28 mouse cellular contexts compared by ENCODE assay signal in genomic region chr10:110960841-110961240, GRCm38 (mm10). TPM values are rescaled to one million over a fixed set of nuclear protein-coding genes. Genes with fewer than 3 reads are reported as not detected.
DNase-seq lines count a peak whose midpoint lies in the region; ATAC-seq lines count a peak whose summit lies in the region.
"Had no signal": no experiment of that assay in that cellular context is flagged by ENCODE, and none has a peak within 500 bp of the region (broad histone marks: within the 10 kb centered on the region; RNA-seq: fewer than 3 reads in every experiment).

No protein-coding gene starts in this region.

- no peak overlapping the region for H3K27ac ChIP-seq in heart, embryonic 11.5 days (ENCODE audit: low read depth, low read length)
- H3K27ac ChIP-seq: embryonic facial prominence, embryonic 13.5 days; embryonic facial prominence, embryonic 15.5 days; forebrain, embryonic 10.5 days; forebrain, embryonic 12.5 days had no signal

- WGBS in heart, embryonic 11.5 days (ENCODE audit: insufficient replicate concordance) = 90% methylated on average over 6 of the region's 6 CpGs

- H3K4me3 ChIP-seq in heart, embryonic 11.5 days (ENCODE audit: low read depth, low read length) = no peak overlapping the region
- H3K4me3 ChIP-seq: embryonic facial prominence, embryonic 13.5 days; embryonic facial prominence, embryonic 15.5 days; erythroblast, embryonic 14.5 days; forebrain, embryonic 10.5 days; forebrain, embryonic 12.5 days had no signal

- no peaks in the 10 kb centered on the region for H3K27me3 ChIP-seq in heart, embryonic 11.5 days (ENCODE audit: control insufficient read depth, insufficient read depth, low read length)
- H3K27me3 ChIP-seq: CH12.LX; embryonic facial prominence, embryonic 13.5 days; embryonic facial prominence, embryonic 15.5 days; forebrain, embryonic 12.5 days; Patski had no signal

- H3K9me3 ChIP-seq in heart, embryonic 11.5 days (replicated peaks; ENCODE audit: control insufficient read depth, low read length) = no peaks in the 10 kb centered on the region
- H3K9me3 ChIP-seq: embryonic facial prominence, embryonic 13.5 days; embryonic facial prominence, embryonic 15.5 days; forebrain, embryonic 10.5 days; forebrain, embryonic 12.5 days; G1E had no signal

- DNase-seq in heart, adult 11 months = peak; percentile 77
- peak; percentile 55 for DNase-seq in kidney, adult 9 months
- no peak for DNase-seq in kidney, adult 11 months
- peak; percentile 27 for DNase-seq in brain, adult 2 months (ENCODE audit: low read depth, low spot score)
- DNase-seq: adrenal gland, adult 8-10 months; adrenal gland, postnatal 14 days; adrenal gland, postnatal 36 days; B cell, adult 2 months; cerebellum, adult 11 months; cerebellum, adult 18-20 months; cerebellum, adult 8-10 months; cerebellum, adult 9-11 months; cerebellum, postnatal 14 days; cerebellum, postnatal 36 days; embryo, embryonic 11 days had no signal

- H3K4me1 ChIP-seq in heart, embryonic 11.5 days (ENCODE audit: control insufficient read depth, insufficient read depth, low read length) = peaks cover 6% of the 10 kb centered on the region; the same call in 1 of the 2 replicates
- H3K4me1 ChIP-seq: embryonic facial prominence, embryonic 13.5 days; embryonic facial prominence, embryonic 15.5 days; forebrain, embryonic 10.5 days; forebrain, embryonic 12.5 days had no signal

- H3K36me3 ChIP-seq in heart, embryonic 11.5 days (ENCODE audit: control insufficient read depth, insufficient read depth, low read length) = 0 out of 2 replicates have a peak, but pooled peaks cover 2% of the 10 kb centered on the region

- ATAC-seq in heart, embryonic 11.5 days (replicated peaks; ENCODE audit: insufficient number of reproducible peaks, low FRiP score, low TSS enrichment) = no peak
- ATAC-seq: activated CD4-positive, CD25-positive, alpha-beta regulatory T cell, adult 4 months; CD4-positive, CD25-positive, alpha-beta regulatory T cell, adult 4 months; forebrain, embryonic 14.5 days; forebrain, embryonic 16.5 days; Patski had no signal

- no peak overlapping the region for H3K4me2 ChIP-seq in heart, embryonic 11.5 days
- H3K4me2 ChIP-seq: embryonic facial prominence, embryonic 13.5 days; embryonic facial prominence, embryonic 15.5 days; forebrain, embryonic 12.5 days had no signal

- no peak overlapping the region for H3K9ac ChIP-seq in heart, embryonic 11.5 days (ENCODE audit: low read depth, low read length)
- H3K9ac ChIP-seq: embryonic facial prominence, embryonic 13.5 days; embryonic facial prominence, embryonic 15.5 days; forebrain, embryonic 12.5 days had no signal

RNA-seq across cellular contexts. Expression of gene Csrp2, which starts 41.3 kb away (rescaled TPM):
- polyA plus RNA-seq in heart, embryonic 11.5 days (2014; fragmentation: Nextera tagmentation; extraction: Ambion mirVana) = 430 and 458 TPM in 2 replicates
- polyA plus RNA-seq: G1E had no signal

RNA-seq across cellular contexts. Expression of gene Zdhhc17, which starts 49.1 kb away (rescaled TPM):
- 14.9 and 19.7 TPM in 2 replicates for polyA plus RNA-seq in heart, embryonic 11.5 days (2014; fragmentation: Nextera tagmentation; extraction: Ambion mirVana)
- polyA plus RNA-seq: erythroblast, embryonic 14.5 days had no signal
